Mouse (Mus musculus): ENCODE data around the gene Olfr975.
"Not testable (repeated sequence)": the region's sequence is repeated elsewhere in the genome, so short reads cannot be mapped to it uniquely, and the experiment has no call there.

Gene Olfr975

DNA sequence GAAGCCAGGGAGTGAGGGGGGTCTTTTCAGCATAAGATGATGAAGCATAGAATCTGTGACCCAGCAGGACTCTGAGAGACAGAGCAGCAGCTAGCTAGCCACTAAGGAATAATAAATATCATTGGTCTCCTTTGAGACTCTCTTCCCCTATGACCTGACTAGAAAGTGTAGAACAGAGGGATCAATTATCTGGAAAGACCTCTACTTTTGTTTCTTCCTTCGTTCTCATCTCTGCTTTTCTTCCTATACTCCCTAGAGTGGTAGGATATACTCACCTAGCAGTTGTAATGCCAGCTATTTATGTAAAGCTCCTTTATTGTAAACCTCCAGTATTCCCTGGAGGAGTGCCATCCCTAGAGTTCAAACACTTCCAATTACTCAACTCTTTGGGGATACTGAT is at the start of gene Olfr975:
Gene Olfr975 (minus strand): TSS at position 101 of the 400 bp plus-strand sequence.
- in situ Hi-C loops (cut with MboI) = no loop called here

- in situ Hi-C loops (cut with MboI) = no loop called here
Measured at GRCm38 (mm10) chr9:39991813-39992212, 40.0 kb upstream of the Olfr975 start, which contains the start of gene Olfr978. Gene Olfr978 (plus strand): TSS chr9:39992113.

- in situ Hi-C loops (cut with MboI) = not testable (repeated sequence)
Measured at GRCm38 (mm10) chr9:39976581-39977145, 24.8 kb upstream of the Olfr975 start.

- in situ Hi-C loops (cut with MboI) = not testable (repeated sequence)
Measured at GRCm38 (mm10) chr9:39961033-39961432, 9.2 kb upstream of the Olfr975 start, which contains the start of gene Olfr976. Gene Olfr976 (minus strand): TSS chr9:39961133.

DNA sequence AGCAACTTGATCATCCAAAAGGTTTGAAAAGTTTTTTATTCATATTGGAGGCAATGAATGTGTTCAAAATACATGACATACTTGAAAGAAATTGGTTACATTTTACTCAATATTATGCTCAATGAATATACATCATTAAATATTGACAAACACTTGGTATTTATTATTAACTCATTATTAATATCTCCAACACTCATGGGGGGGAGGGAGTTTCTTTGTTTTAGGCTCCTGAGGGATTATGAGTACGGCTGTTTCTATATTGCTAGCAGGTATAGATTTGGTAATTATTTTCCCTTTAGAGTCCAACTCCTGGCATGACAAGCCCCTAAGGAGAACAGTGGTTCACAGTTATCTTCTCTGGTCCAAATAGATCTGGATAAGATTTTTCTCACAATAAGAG is 14.6 kb downstream of the Olfr975 start, which contains the start of gene Olfr974:
Gene Olfr974 (plus strand): TSS at position 301 of the 400 bp plus-strand sequence.
- in situ Hi-C loops (cut with MboI) = no loop called here

DNA sequence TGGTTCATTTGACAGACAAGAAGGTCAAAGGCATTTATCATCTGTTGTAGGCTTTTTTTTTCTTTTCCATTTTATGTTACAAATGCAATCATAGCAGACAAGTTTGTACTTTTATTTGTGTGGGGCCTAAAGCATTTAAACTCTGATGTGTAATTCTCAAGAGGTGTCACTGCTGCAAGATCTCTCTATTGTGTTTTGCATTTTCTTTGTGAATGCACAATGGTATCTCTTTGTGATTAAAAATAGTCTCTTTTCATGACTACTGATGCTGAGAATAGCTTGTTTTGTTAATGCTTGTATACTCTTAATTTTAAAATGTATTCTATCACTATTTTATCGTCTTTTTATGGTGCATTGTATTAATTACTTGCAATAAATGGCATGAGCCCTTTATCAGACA is 23.0 kb downstream of the Olfr975 start:
- in situ Hi-C loops (cut with MboI) = not testable (repeated sequence)

GRCm38 (mm10) chr9:39927975-39928836 is 23.6 kb downstream of the Olfr975 start:
- in situ Hi-C loops (cut with MboI) = not testable (repeated sequence)

DNA sequence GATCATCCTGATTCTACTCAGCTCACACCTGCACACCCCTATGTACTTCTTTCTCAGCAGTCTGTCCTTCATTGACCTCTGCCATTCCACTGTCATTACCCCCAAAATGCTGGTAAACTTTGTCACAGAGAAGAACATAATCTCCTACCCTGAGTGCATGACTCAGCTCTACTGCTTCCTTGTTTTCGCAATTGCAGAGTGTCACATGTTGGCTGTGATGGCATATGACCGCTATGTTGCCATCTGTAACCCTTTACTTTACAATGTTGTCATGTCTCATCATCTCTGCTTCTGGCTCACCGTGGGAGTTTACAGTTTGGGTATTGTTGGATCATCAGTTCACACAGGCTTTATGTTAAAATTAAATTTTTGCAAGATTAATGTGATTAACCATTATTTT is 41.9 kb downstream of the Olfr975 start:
- in situ Hi-C loops (cut with MboI) = no loop called here

DNA sequence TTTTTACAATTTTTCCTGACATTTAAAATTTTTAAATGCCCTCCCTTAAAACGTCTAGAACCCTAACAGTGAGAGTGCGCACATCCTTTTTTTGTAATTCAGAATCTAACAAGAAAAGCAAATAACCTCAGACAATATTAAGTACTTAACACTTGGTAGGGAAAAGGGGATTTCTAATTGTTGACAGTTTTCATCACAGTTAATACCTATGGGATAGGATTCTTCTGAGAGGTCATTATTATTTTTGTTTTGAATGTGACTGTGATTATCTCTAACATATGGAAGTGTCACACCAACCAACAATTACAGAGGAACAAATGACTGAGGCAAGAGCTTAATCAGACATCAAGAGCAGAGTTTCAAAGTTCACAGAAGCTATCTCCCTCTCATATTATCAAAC is 44.8 kb downstream of the Olfr975 start, which contains the start of gene Olfr229:
Gene Olfr229 (plus strand): TSS at position 301 of the 400 bp plus-strand sequence.
- in situ Hi-C loops (cut with MboI) = no loop called here

DNA sequence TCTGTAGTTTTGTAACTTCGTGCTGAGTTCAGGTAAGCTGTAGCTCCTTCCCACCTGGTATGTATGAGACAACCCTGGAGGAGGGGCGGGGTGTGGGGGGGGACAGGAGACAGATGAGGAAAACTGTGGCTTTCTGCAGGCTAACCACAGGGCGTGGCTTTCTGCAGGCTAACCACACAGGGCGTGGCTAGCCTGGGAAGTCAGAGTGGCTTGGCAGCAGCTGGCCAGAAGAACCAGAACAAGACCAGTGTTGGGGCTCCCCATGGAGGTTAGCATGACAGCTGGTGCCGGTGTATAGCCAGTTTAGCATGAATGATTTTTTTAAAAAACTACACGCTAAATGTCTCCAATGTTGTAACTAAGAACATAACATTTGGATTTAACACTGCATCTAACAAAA is 46.7 kb downstream of the Olfr975 start:
- in situ Hi-C loops (cut with MboI) = no loop called here
